Mouse (Mus musculus) neural tube, embryonic 13.5 days (tissue): ENCODE results near the gene Ugt1a10. TPM values are rescaled to one million over a fixed set of nuclear protein-coding genes. Genes with fewer than 3 reads are reported as not detected.
"Not testable (repeated sequence)": the region's sequence is repeated elsewhere in the genome, so short reads cannot be mapped to it uniquely, and the experiment has no call there.

Experiments
- ATAC-seq: fragments of 200-750 bp; cut with Nextera tagmentation; 2 replicates; pipeline ENCODE4 v1.8.0; 2017; ENCODE audit warnings: low read depth, mild to moderate bottlenecking, moderate TSS enrichment, moderate library complexity
- H3K27ac ChIP-seq: fragments of 300-500 bp; sonication (generic); replicated peaks from 2 replicates; pipeline ENCODE4 v1.5.1; 2015; ENCODE audit warnings: moderate library complexity, mild to moderate bottlenecking, inconsistent platforms
- H3K27me3 ChIP-seq: fragments of 300-500 bp; sonication (generic); 2 replicates; pipeline ENCODE4 v1.6.1; 2015; ENCODE audit warnings: mild to moderate bottlenecking, inconsistent platforms
- H3K36me3 ChIP-seq: fragments of 300-500 bp; sonication (generic); 2 replicates; pipeline ENCODE4 v1.6.1; 2015; ENCODE audit warnings: mild to moderate bottlenecking, inconsistent platforms
- H3K4me1 ChIP-seq: fragments of 300-500 bp; sonication (generic); replicated peaks from 2 replicates; pipeline ENCODE4 v1.6.1; 2015; ENCODE audit warnings: inconsistent platforms
- H3K4me2 ChIP-seq: fragments of 300-500 bp; sonication (generic); 2 replicates; pipeline ENCODE4 v1.6.1; 2015; ENCODE audit warnings: inconsistent platforms, mild to moderate bottlenecking, moderate library complexity
- H3K4me3 ChIP-seq: fragments of 300-500 bp; sonication (generic); 2 replicates; pipeline ENCODE4 v1.5.1; 2015; ENCODE audit warnings: mild to moderate bottlenecking, inconsistent platforms
- H3K9ac ChIP-seq: fragments of 300-500 bp; sonication (generic); 2 replicates; pipeline ENCODE4 v1.6.1; 2015; ENCODE audit warnings: moderate library complexity, mild to moderate bottlenecking, inconsistent platforms
- H3K9me3 ChIP-seq: fragments of 300-500 bp; sonication (generic); 2 replicates; pipeline ENCODE4 v1.6.1; 2016; ENCODE audit warnings: inconsistent platforms
- WGBS: fragments of 180-500 bp; shearing (Covaris S2); methylation state at CpG from one replicate; pipeline ENCODE4 v1.1.7; 2015; 5-methylcytosine and 5-hydroxymethylcytosine counted together
- polyA plus RNA-seq: library from polyadenylated mRNA; unstranded; fragments of >200 nt; fragmentation: Nextera tagmentation; extraction: Ambion mirVana; gene quantifications from 2 replicates; pipeline ENCODE4 v1.2.1, GENCODE M21; 2015

Gene Ugt1a10
- polyA plus RNA-seq, 1 experiment from 2014 or later, result not detected

GRCm38 (mm10) chr1:88222216-88222615, 167.0 kb downstream of the Ugt1a10 start:
- ATAC-seq, result no peak
- Histone ChIP-seq H3K27me3 (no peaks in the 10 kb centered on the region), H3K9me3 (peaks cover 30% of the 10 kb centered on the region), H3K9ac (no peak overlapping the region), H3K4me2 (no peak overlapping the region), H3K4me3 (no peak overlapping the region), H3K27ac (no peak overlapping the region), H3K36me3 (no peaks in the 10 kb centered on the region), H3K4me1 (no peaks in the 10 kb centered on the region)
- 54% methylated on average over 2 of the region's 2 CpGs for WGBS

DNA sequence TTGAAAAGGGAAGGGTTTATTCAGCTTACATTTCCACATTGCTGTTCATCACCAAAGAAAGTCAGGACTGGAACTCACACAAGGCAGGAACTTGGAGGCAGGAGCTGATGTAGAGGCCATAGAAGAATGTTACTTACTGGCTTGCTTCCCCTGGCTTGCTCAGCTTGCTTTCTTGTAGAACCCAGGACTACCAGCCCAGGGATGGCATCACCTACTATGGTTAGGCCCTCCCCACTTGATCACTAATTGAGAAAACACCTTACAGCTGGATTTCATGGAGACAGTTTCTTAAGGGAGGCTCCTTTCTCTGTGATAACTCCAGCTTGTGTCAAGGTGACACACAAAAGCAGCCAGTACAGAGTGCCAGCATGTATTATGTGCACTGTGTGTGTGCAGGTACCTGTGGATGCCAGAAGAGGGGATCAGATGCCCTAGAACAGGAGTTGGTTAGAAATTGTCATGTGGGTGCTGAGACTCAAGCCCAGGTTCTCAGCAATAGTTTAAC, 167.9 kb downstream of the Ugt1a10 start:
- H3K36me3 ChIP-seq, H3K4me2 ChIP-seq, H3K4me1 ChIP-seq, H3K27ac ChIP-seq, H3K27me3 ChIP-seq, H3K9ac ChIP-seq, ATAC-seq, H3K4me3 ChIP-seq: not testable (repeated sequence)
- H3K9me3 ChIP-seq, result peaks cover 33% of the 10 kb centered on the region

DNA sequence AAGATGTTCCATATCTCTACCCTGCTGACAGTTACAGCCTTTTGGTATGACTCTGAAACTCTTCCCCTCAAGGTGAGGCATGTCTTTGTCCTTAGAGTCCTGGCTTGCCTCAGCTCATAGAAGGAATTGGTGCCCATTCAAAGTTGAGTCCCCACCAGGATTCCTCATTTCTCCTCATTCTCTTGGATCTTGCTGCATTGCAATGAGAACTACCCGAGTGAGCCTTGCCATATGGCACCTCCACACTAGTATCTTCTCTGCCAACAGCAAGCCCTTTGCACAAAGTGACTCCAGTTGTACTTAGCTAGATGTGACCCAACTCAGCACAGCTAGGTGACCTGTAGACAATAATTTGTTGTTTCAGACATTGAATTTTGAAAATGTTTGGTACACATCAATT, 168.4 kb downstream of the Ugt1a10 start:
- 61% methylated on average over 1 of the region's 1 CpGs for WGBS
- H3K36me3 ChIP-seq, result no peaks in the 10 kb centered on the region
- H3K4me1 ChIP-seq, result no peaks in the 10 kb centered on the region
- no peak overlapping the region for H3K9ac ChIP-seq
- ATAC-seq, result no peak
- no peak overlapping the region for H3K4me3 ChIP-seq
- peaks cover 39% of the 10 kb centered on the region for H3K9me3 ChIP-seq
- H3K27ac ChIP-seq, result no peak overlapping the region
- no peaks in the 10 kb centered on the region for H3K27me3 ChIP-seq
- H3K4me2 ChIP-seq, result no peak overlapping the region

DNA sequence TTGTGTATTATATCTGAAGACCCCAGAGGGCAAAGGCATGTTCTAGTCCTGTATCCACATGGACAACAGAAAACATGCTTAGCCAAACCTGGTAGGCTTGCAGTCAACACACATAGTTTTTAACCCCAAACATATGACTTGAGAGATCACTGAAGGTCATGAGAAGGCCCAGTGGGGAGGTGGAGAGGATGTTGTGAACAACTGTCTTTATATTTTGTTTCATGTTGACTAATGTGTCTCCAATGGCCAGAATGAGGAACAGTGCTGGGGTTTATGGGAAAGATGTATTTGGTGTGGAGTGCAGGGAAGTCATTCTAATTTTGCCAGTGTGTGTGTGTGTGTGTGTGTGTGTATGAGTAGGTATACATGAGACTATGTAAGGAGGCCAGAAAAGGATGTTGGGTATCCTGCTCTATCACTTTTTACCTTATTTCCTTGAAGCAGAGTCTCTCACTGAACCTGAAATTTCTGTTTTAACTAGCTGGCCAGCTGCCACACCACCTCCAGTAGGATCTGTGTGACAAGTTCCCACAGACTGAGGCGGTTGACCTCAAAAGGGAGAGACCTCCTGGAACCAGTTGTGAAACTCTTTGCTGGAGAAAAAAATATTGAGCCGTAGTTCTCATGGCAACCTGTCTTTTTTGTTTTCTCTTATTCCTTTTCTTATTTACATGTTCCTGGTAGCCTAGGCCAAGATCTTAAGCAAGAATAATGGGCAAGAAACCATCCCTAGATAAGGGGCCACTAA, 169.0 kb downstream of the Ugt1a10 start:
- 68% methylated on average over 2 of the region's 2 CpGs for WGBS
- Histone ChIP-seq H3K4me1 (no peaks in the 10 kb centered on the region), H3K36me3 (no peaks in the 10 kb centered on the region)

DNA sequence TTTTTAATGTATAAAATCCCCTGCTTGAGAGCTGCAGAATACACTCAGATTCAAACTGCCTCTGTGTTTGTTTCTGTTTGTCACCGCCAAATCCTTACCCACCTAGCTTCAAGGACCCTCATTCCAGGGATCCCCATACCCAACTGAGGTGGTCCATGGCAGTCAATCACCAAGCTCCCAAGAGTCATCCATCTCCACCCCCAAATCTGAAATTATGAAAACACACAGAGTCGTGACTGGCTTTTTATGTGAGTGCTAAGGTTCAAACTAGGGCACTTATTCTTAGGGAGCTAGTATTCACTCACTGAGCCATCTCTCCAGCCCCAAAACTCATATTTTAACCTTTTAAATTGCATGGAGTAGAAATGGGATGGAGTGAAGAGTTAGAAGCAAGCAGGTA, 170.1 kb downstream of the Ugt1a10 start:
- not testable (repeated sequence) for H3K4me3 ChIP-seq, ATAC-seq, H3K27ac ChIP-seq, H3K4me2 ChIP-seq, H3K9ac ChIP-seq, H3K4me1 ChIP-seq, H3K27me3 ChIP-seq, H3K36me3 ChIP-seq
- peaks cover 56% of the 10 kb centered on the region for H3K9me3 ChIP-seq
- WGBS, result 42% methylated on average over 2 of the region's 2 CpGs

More for the DNA sequence above, 169.0 kb downstream of the Ugt1a10 start:
- Histone ChIP-seq H3K4me3 (no peak overlapping the region), H3K9me3 (peaks cover 45% of the 10 kb centered on the region), H3K9ac (no peak overlapping the region), H3K27me3 (no peaks in the 10 kb centered on the region), H3K27ac (no peak overlapping the region), H3K4me2 (no peak overlapping the region)
- no peak for ATAC-seq

DNA sequence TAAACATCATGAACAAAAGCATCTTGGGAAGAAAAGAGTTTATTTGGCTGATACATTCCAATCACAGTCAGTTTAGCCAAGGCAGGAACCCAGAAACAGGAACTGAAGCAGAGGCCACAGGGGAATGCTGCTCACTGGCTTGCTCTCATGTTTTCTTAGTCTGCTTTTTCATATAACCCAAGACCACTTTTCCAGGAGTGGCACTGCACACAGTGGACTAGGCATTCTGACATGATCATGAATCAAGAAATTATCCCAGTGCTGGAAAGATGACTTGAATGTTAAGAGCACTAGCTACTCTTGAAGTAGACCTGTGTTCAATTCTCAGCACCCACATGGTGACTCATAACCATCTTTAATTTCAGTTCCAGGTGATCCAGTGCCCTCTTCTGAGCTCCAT, 170.6 kb downstream of the Ugt1a10 start:
- Histone ChIP-seq H3K9me3 (peaks cover 60% of the 10 kb centered on the region), H3K27ac (no peak overlapping the region), H3K27me3 (no peaks in the 10 kb centered on the region), H3K4me2 (no peak overlapping the region), H3K4me3 (no peak overlapping the region), H3K9ac (no peak overlapping the region), H3K36me3 (no peaks in the 10 kb centered on the region), H3K4me1 (no peaks in the 10 kb centered on the region)
- no peak for ATAC-seq

DNA sequence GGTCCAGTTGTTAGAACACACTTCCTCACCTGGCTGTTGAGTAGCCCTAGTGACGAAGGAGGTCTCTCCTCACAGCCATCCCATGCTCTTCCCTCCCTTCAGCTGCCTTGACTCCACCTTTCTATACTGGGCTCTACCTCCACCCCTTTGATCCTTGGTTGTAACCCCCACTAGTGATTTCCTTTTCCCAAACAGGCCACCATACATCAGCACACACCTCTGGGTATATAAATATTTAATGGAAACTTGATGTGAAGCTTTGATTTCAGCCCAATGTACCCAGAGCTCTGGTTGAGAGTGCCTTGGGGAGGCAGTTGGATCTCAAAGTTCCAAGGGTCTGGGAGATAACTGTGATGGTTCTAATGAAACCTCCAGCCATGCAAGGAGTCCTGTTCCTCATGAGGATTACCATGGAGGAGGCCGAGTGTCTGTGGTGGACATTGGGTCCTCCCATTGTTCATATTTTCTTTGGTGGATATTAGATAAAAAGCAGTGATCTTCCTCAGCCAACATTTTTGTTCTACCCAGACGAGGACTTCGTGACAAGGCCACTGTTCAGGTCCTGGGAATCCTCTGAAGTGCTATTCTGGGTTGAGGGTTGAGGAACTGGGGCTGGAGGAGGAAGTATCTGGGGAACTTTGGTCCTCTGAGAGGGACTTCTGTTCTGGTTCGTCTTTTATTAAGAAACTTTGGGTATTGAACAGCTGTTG, 171.6 kb downstream of the Ugt1a10 start, which contains the start of gene Mroh2a:
Gene Mroh2a (plus strand): TSS at position 317 of the 710 bp plus-strand sequence.
- no peak within 1 kb of the TSS for H3K4me3 ChIP-seq
- no peak within 1 kb of the TSS for H3K27ac ChIP-seq
- 55% methylated on average over 5 of the region's 5 CpGs for WGBS

DNA sequence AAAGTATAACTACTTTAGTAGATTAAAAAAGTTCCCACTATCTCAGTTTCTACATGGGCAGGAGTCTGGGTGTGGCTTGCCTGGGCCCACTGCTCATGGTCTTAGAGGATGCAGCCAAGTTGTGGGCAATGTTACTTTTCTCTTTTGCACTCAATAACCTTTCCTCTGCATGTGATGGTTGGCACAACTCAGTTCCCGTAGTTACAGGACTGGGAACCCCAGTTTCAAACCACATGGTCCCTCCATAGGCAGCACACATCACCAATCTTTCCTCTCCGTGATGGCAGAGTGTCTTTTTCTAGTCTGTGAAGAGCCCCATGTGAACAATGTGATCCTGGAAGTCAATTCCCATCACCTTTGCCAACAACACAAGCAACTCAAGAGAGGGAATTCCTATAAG, 172.3 kb downstream of the Ugt1a10 start:
- no peak overlapping the region for H3K9ac ChIP-seq
- no peaks in the 10 kb centered on the region for H3K4me1 ChIP-seq
- no peak overlapping the region for H3K4me2 ChIP-seq
- ATAC-seq, result no peak
- no peaks in the 10 kb centered on the region for H3K36me3 ChIP-seq
- peaks cover 73% of the 10 kb centered on the region for H3K9me3 ChIP-seq
- no peak overlapping the region for H3K27ac ChIP-seq
- H3K4me3 ChIP-seq, result no peak overlapping the region
- WGBS, result 57% methylated on average over 2 of the region's 2 CpGs
- no peaks in the 10 kb centered on the region for H3K27me3 ChIP-seq

More for the DNA sequence above, 171.6 kb downstream of the Ugt1a10 start, which contains the start of gene Mroh2a:
- H3K9me3 ChIP-seq, result peaks cover 71% of the 10 kb centered on the region
- H3K27me3 ChIP-seq, result no peaks in the 10 kb centered on the region
- no peaks in the 10 kb centered on the region for H3K4me1 ChIP-seq
- no peak within 1 kb of the TSS for H3K9ac ChIP-seq
- no peaks in the 10 kb centered on the region for H3K36me3 ChIP-seq
- no peak within 1 kb of the TSS for H3K4me2 ChIP-seq
- ATAC-seq, result no peak

DNA sequence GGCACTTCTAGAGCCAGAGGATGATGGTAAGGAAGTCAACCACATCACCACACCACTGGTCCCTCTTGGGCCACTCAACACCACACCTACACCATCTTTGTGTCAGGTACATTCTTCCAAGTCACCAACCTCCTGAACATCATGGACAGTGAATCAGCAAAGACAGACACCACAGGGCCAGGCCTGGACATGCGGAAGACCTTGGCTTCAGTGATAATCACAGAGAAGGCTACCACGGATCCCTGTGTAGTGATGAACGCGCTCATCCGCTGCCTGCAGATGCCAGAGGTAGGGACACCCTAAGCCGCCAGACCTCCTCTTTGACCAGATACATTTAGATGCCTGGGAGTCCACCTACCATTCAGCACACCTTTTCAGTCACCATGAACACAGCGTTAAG, 172.9 kb downstream of the Ugt1a10 start:
- no peak for ATAC-seq
- Histone ChIP-seq H3K27ac (no peak overlapping the region), H3K4me2 (no peak overlapping the region), H3K27me3 (no peaks in the 10 kb centered on the region), H3K9ac (no peak overlapping the region), H3K36me3 (no peaks in the 10 kb centered on the region), H3K4me1 (no peaks in the 10 kb centered on the region), H3K4me3 (no peak overlapping the region), H3K9me3 (peaks cover 79% of the 10 kb centered on the region)
- 70% methylated on average over 7 of the region's 7 CpGs for WGBS

GRCm38 (mm10) chr1:88229566-88229965, 174.4 kb downstream of the Ugt1a10 start:
- no peak for ATAC-seq
- Histone ChIP-seq H3K27me3 (no peaks in the 10 kb centered on the region), H3K4me3 (no peak overlapping the region), H3K9ac (no peak overlapping the region), H3K27ac (no peak overlapping the region), H3K4me2 (no peak overlapping the region), H3K4me1 (no peaks in the 10 kb centered on the region), H3K36me3 (no peaks in the 10 kb centered on the region), H3K9me3 (peaks cover 93% of the 10 kb centered on the region)
- WGBS, result 82% methylated on average over 3 of the region's 3 CpGs

DNA sequence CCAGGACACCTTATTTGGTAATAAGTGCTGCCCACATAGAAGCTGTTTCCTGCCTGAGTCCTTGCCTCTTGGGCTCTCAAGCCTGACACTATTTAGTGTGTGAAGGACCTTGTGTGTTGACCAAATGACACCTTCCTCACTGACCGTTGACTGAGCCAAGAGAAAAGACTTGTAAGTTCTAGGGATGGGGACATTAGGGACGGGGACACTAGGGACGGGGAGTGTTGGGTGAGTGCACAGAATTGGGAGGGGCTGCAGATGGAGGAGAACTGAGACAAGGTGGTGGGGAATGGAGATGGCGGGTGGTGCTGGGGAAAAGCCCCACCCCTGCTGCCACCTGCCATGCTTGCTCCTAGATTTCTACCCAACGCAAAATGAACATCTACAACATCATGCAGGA, 174.8 kb downstream of the Ugt1a10 start:
- Histone ChIP-seq H3K4me3 (no peak overlapping the region), H3K36me3 (no peaks in the 10 kb centered on the region), H3K9ac (no peak overlapping the region), H3K4me2 (no peak overlapping the region), H3K27me3 (no peaks in the 10 kb centered on the region), H3K27ac (no peak overlapping the region), H3K9me3 (peaks cover 98% of the 10 kb centered on the region), H3K4me1 (no peaks in the 10 kb centered on the region)
- 87% methylated on average over 5 of the region's 5 CpGs for WGBS
- ATAC-seq, result no peak

DNA sequence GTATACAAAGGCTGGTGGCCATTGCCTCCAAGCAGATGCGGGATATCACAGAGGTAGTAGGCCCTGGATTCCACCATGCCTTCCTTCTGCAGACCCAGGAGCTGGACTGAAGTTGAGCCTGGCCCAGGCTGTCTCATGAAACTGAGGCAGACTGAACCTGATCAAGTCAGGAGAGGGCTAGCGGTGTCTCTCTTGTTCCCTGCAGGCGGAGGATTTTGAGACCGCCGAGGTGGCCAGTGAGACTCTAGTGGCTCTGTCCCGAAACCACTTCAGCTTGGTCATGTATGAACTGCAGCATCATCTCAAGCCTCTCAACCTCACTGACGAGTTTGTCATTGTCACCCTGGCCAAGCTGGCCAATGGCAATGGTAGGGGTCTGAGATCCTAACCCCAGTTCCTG, 175.2 kb downstream of the Ugt1a10 start:
- Histone ChIP-seq H3K4me2 (no peak overlapping the region), H3K4me1 (no peaks in the 10 kb centered on the region), H3K27me3 (no peaks in the 10 kb centered on the region), H3K36me3 (no peaks in the 10 kb centered on the region), H3K27ac (no peak overlapping the region), H3K4me3 (no peak overlapping the region), H3K9me3 (peaks cover 100% of the 10 kb centered on the region), H3K9ac (no peak overlapping the region)
- ATAC-seq, result no peak
- WGBS, result 76% methylated on average over 7 of the region's 7 CpGs
